Mouse (Mus musculus) limb, embryonic 14.5 days (tissue): ENCODE measurements around the gene Pold2. TPM values are rescaled to one million over a fixed set of nuclear protein-coding genes. Genes with fewer than 3 reads are reported as not detected.

ENCODE experiments used
- ATAC-seq: fragments of 200-750 bp; cut with Nextera tagmentation; 2 replicates; pipeline ENCODE4 v1.8.0; 2017; ENCODE audit warnings: low read depth, moderate number of reproducible peaks, moderate TSS enrichment; ENCODE audit not compliant: low FRiP score
- DNase-seq: peaks from one replicate; pipeline ENCODE4 v3.0.0-alpha.2; 2015; ENCODE audit warnings: low spot score
- H3K27ac ChIP-seq: fragments of 300-500 bp; sonication (generic); replicated peaks from 2 replicates; pipeline ENCODE4 v1.5.1; 2014; ENCODE audit warnings: low read depth, mild to moderate bottlenecking, low read length, moderate library complexity, mixed read lengths
- H3K27me3 ChIP-seq: fragments of 300-500 bp; sonication (generic); 2 replicates; pipeline ENCODE4 v1.6.1; 2014; ENCODE audit warnings: low read length, mixed read lengths; ENCODE audit not compliant: control insufficient read depth, insufficient read depth
- H3K36me3 ChIP-seq: fragments of 300-500 bp; sonication (generic); 2 replicates; pipeline ENCODE4 v1.6.1; 2014; ENCODE audit warnings: mild to moderate bottlenecking, low read length, moderate library complexity, mixed read lengths; ENCODE audit not compliant: control insufficient read depth, insufficient read depth
- H3K4me1 ChIP-seq: fragments of 300-500 bp; sonication (generic); 2 replicates; pipeline ENCODE4 v1.6.1; 2014; ENCODE audit warnings: antibody characterized with exemption, low read length, mixed read lengths; ENCODE audit not compliant: control insufficient read depth, insufficient read depth
- H3K4me2 ChIP-seq: fragments of 300-500 bp; sonication (generic); replicated peaks from 2 replicates; pipeline ENCODE4 v1.6.1; 2014; ENCODE audit warnings: low read depth, mild to moderate bottlenecking, low read length, moderate library complexity; ENCODE audit not compliant: severe bottlenecking
- H3K4me3 ChIP-seq: fragments of 300-500 bp; sonication (generic); replicated peaks from 2 replicates; pipeline ENCODE4 v1.5.1; 2014; ENCODE audit warnings: low read length
- H3K9ac ChIP-seq: fragments of 300-500 bp; sonication (generic); 2 replicates; pipeline ENCODE4 v1.6.1; 2014; ENCODE audit warnings: mild to moderate bottlenecking, low read depth, low read length, moderate library complexity; ENCODE audit not compliant: severe bottlenecking
- H3K9me3 ChIP-seq: fragments of 300-500 bp; sonication (generic); 2 replicates; pipeline ENCODE4 v1.6.1; 2016; ENCODE audit warnings: low read length; ENCODE audit not compliant: control insufficient read depth
- POLR2A ChIP-seq: fragments of 200-500 bp; IDR thresholded peaks from 2 replicates; pipeline ENCODE4 v1.8.0; 2012; ENCODE audit warnings: inconsistent platforms, mild to moderate bottlenecking, moderate library complexity, borderline replicate concordance; ENCODE audit not compliant: insufficient read depth, insufficient read length; ENCODE audit errors: extremely low read depth
- WGBS: fragments of 180-500 bp; shearing (Covaris S2); extraction: QIAGEN DNeasy Blood & Tissue Kit; methylation state at CpG from one replicate; pipeline ENCODE4 v1.1.7; 2014; 5-methylcytosine and 5-hydroxymethylcytosine counted together
- polyA plus RNA-seq, 2 experiments: library from polyadenylated mRNA; depleted of rRNA in 1 of 2; stranded (reverse) in 1 of 2; unstranded in 1 of 2; fragments of >200 nt; fragmentation: Nextera tagmentation in 1 of 2; extraction: Ambion mirVana in 1 of 2; gene quantifications; 2 replicates each; pipeline versions ENCODE4 v1.2.1 to v1.2.3; 2012 to 2014

Pold2 gene
- polyA plus RNA-seq, 2 experiments, result 95.8 to 158 TPM

DNA sequence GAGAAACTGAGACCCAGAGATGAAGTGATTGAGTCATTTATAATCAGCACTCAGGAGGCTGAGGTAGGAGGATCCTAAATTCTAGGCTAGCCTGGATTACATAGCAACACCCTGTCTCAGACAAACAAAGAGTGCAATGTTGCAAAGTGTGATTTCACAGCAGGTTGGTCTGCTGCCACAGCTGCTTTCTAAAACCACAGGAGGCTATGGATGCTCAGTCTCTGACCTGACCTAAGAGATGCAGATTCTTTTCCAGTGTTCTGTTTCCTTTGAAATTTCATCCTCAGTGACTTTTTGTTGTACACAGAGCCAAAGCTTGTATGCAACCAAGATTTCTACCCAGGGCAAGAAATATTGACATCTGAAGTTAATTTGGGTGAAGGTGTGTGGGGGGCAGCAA lies 22.6 kb downstream of the Pold2 start:
- Histone ChIP-seq H3K4me3 (no peak overlapping the region), H3K4me1 (peaks cover 17% of the 10 kb centered on the region; the same call in 1 of the 2 replicates), H3K9me3 (no peaks in the 10 kb centered on the region), H3K27me3 (no peaks in the 10 kb centered on the region), H3K27ac (peak overlapping the region; percentile 70), H3K4me2 (no peak overlapping the region), H3K9ac (0 out of 2 replicates have a peak overlapping the region, but pooled peaks have one; percentile 25), H3K36me3 (no peaks in the 10 kb centered on the region)
- DNase-seq (no peak), ATAC-seq (peak; percentile 36)
- no peak for TF ChIP-seq POLR2A

GRCm38 (mm10) chr11:5852314-5852713 lies 25.8 kb downstream of the Pold2 start:
- Histone ChIP-seq H3K36me3 (no peaks in the 10 kb centered on the region), H3K27me3 (no peaks in the 10 kb centered on the region), H3K4me2 (no peak overlapping the region), H3K4me3 (no peak overlapping the region), H3K9ac (no peak overlapping the region), H3K27ac (no peak overlapping the region), H3K9me3 (no peaks in the 10 kb centered on the region), H3K4me1 (peaks cover 29% of the 10 kb centered on the region)
- ATAC-seq (no peak), DNase-seq (no peak)
- TF ChIP-seq POLR2A, result no peak
- WGBS, result 11% methylated on average over 1 of the region's 1 CpGs

DNA sequence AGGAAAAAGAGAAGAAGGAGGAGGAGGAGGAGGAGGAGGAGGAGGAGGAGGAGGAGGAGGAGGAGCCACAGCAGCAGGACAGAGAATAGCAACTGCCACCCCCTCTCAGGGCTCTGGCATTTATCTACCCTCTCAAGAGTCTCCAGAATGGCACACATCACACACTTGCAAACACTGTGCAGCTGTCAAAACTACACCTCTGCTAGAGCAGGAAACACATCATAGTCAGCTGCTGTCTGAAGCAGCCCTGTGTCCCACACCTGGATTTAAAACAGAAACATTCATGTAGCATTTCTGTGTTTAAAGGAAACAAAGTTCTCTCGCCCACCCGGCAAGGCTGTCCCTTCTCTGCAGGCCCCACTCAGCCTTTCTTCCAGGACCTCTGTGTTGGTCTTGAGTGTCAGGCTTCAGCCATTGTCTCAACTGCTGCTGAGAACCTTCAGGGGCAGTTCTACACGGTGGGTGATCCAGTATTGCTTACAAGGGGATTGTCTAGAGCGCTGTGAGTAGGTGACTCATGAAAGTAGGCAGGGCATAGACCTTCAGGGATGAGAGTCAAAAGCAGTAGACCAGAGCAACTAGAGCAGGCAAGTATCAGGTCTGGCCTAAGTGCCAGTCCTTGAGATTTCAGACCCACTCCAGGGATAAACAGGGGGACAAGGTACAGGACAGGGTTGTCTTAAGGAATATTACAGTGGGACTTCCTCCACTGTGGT lies 26.9 kb downstream of the Pold2 start:
- Histone ChIP-seq H3K9me3 (no peaks in the 10 kb centered on the region), H3K9ac (no peak overlapping the region), H3K4me2 (no peak overlapping the region), H3K36me3 (no peaks in the 10 kb centered on the region), H3K27me3 (no peaks in the 10 kb centered on the region), H3K27ac (0 out of 2 replicates have a peak overlapping the region, but pooled peaks have one; percentile 1), H3K4me1 (peaks cover 23% of the 10 kb centered on the region), H3K4me3 (no peak overlapping the region)
- DNase-seq, result no peak
- 64% methylated on average over 4 of the region's 4 CpGs for WGBS
- no peak for ATAC-seq
- TF ChIP-seq POLR2A, result no peak

- H3K4me1 ChIP-seq, result peaks cover 16% of the 10 kb centered on the region
- H3K9me3 ChIP-seq, result no peaks in the 10 kb centered on the region
- no peak for ATAC-seq
- TF ChIP-seq POLR2A, result no peak
- H3K4me3 ChIP-seq, result no peak overlapping the region
- H3K27ac ChIP-seq, result no peak overlapping the region
- no peaks in the 10 kb centered on the region for H3K36me3 ChIP-seq
- no peak for DNase-seq
- H3K4me2 ChIP-seq, result no peak overlapping the region
- WGBS, result 57% methylated on average over 5 of the region's 5 CpGs
- no peaks in the 10 kb centered on the region for H3K27me3 ChIP-seq
- no peak overlapping the region for H3K9ac ChIP-seq
Observed at GRCm38 (mm10) chr11:5850452-5850851, 27.6 kb downstream of the Pold2 start.

- Histone ChIP-seq H3K4me3 (no peak overlapping the region), H3K27me3 (no peaks in the 10 kb centered on the region), H3K4me1 (peaks cover 15% of the 10 kb centered on the region), H3K36me3 (no peaks in the 10 kb centered on the region), H3K9me3 (no peaks in the 10 kb centered on the region), H3K9ac (no peak overlapping the region), H3K27ac (no peak overlapping the region), H3K4me2 (no peak overlapping the region)
- DNase-seq, result no peak
- WGBS, result 56% methylated on average over 2 of the region's 2 CpGs
- TF ChIP-seq POLR2A, result no peak
- ATAC-seq, result no peak
Observed at GRCm38 (mm10) chr11:5849316-5849715, 28.8 kb downstream of the Pold2 start.
